Mouse (Mus musculus) adrenal gland, postnatal 14 days (tissue): ENCODE results near the gene Gm38100. TPM values are rescaled to one million over a fixed set of nuclear protein-coding genes. Genes with fewer than 3 reads are reported as not detected.

Source experiments
- DNase-seq: peaks from one replicate; pipeline ENCODE4 v3.0.0; 2021; ENCODE audit warnings: mixed read lengths
- long read RNA-seq, 2 experiments: library from polyadenylated mRNA; stranded (forward); transcript quantifications; one replicate each; pipeline ENCODE4 v2.0.0; 2021
- total RNA-seq: library from RNA; stranded (reverse); gene quantifications from 2 replicates; pipeline ENCODE4 v1.2.3, GENCODE M21; 2021

Gene Gm38100
- not detected in 2 replicates for total RNA-seq
- long read RNA-seq, experiment 1, result 0 reads
- long read RNA-seq, experiment 2, result 0 reads

- no peak for DNase-seq
These were observed at the start of gene Gm38100 for GRCm38 (mm10) chr1:175920029-175920428. Gm38100 (plus strand) TSS chr1:175920329.

- DNase-seq, result no peak
These were observed 49.4 kb upstream of the Gm38100 start for GRCm38 (mm10) chr1:175870716-175871115.

- DNase-seq, result no peak
These were observed 47.9 kb upstream of the Gm38100 start for GRCm38 (mm10) chr1:175872028-175872816.

GRCm38 (mm10) chr1:175880453-175881296, 39.5 kb upstream of the Gm38100 start, which contains the start of gene Exo1:
Exo1 (plus strand) TSS chr1:175880581.
- peak; percentile 92 for DNase-seq

GRCm38 (mm10) chr1:175883398-175883797, 36.7 kb upstream of the Gm38100 start:
- peak; percentile 28 for DNase-seq

- no peak for DNase-seq
These were observed 26.9 kb upstream of the Gm38100 start for GRCm38 (mm10) chr1:175893263-175893662.

- no peak for DNase-seq
These were observed 26.4 kb upstream of the Gm38100 start for GRCm38 (mm10) chr1:175893726-175894125.

- DNase-seq, result no peak
These were observed 8.9 kb upstream of the Gm38100 start for GRCm38 (mm10) chr1:175911207-175911606.

GRCm38 (mm10) chr1:175912038-175912437, 8.1 kb upstream of the Gm38100 start:
- no peak for DNase-seq

GRCm38 (mm10) chr1:175913728-175914303, 6.3 kb upstream of the Gm38100 start:
- DNase-seq, result no peak

- DNase-seq, result no peak
These were observed 962 bp downstream of the Gm38100 start for GRCm38 (mm10) chr1:175921091-175921490.

- DNase-seq, result peak; percentile 84
These were observed 4.0 kb downstream of the Gm38100 start for GRCm38 (mm10) chr1:175923848-175924787.

- no peak for DNase-seq
These were observed 11.3 kb downstream of the Gm38100 start for GRCm38 (mm10) chr1:175931391-175931790.

- DNase-seq, result peak; percentile 66
These were observed 16.2 kb downstream of the Gm38100 start for GRCm38 (mm10) chr1:175936282-175936737.

GRCm38 (mm10) chr1:175938731-175939130, 18.6 kb downstream of the Gm38100 start:
- no peak for DNase-seq

GRCm38 (mm10) chr1:175943168-175943567, 23.0 kb downstream of the Gm38100 start:
- DNase-seq, result no peak

- DNase-seq, result no peak
These were observed 26.7 kb downstream of the Gm38100 start for GRCm38 (mm10) chr1:175946718-175947315.

- DNase-seq, result no peak
These were observed 30.3 kb downstream of the Gm38100 start for GRCm38 (mm10) chr1:175950421-175950820.

GRCm38 (mm10) chr1:175950851-175951250, 30.7 kb downstream of the Gm38100 start:
- no peak for DNase-seq

GRCm38 (mm10) chr1:175961786-175962185, 41.7 kb downstream of the Gm38100 start:
- DNase-seq, result no peak
